Mouse (Mus musculus) midbrain, embryonic 10.5 days (tissue): Measurements from ENCODE around the gene Tmem125. TPM values are rescaled to one million over a fixed set of nuclear protein-coding genes. Genes with fewer than 3 reads are reported as not detected.

ENCODE experiments used
- DNase-seq: peaks from one replicate; pipeline ENCODE4 v3.0.0-alpha.2; 2017; ENCODE audit warnings: low spot score
- H3K27ac ChIP-seq: fragments of 300-500 bp; sonication (generic); replicated peaks from 2 replicates; pipeline ENCODE4 v1.5.1; 2016; ENCODE audit warnings: mild to moderate bottlenecking
- H3K27me3 ChIP-seq: fragments of 300-500 bp; sonication (generic); 2 replicates; pipeline ENCODE4 v1.6.1; 2016; ENCODE audit warnings: low read depth, mild to moderate bottlenecking; ENCODE audit not compliant: poor library complexity, severe bottlenecking
- H3K36me3 ChIP-seq: fragments of 300-500 bp; sonication (generic); 2 replicates; pipeline ENCODE4 v1.6.1; 2016; ENCODE audit warnings: mild to moderate bottlenecking, moderate library complexity
- H3K4me1 ChIP-seq: fragments of 300-500 bp; sonication (generic); 2 replicates; pipeline ENCODE4 v1.6.1; 2016
- H3K4me3 ChIP-seq: fragments of 300-500 bp; sonication (generic); 2 replicates; pipeline ENCODE4 v1.5.1; 2016; ENCODE audit warnings: mild to moderate bottlenecking, moderate library complexity
- H3K9me3 ChIP-seq: fragments of 300-500 bp; sonication (generic); replicated peaks from 2 replicates; pipeline ENCODE4 v1.6.1; 2016; ENCODE audit warnings: mild to moderate bottlenecking
- WGBS: fragments of 180-500 bp; shearing (Covaris S2); methylation state at CpG from one replicate; pipeline ENCODE4 v1.1.7; 2016; 5-methylcytosine and 5-hydroxymethylcytosine counted together
- polyA plus RNA-seq: library from polyadenylated mRNA; unstranded; fragments of >200 nt; fragmentation: Nextera tagmentation; extraction: Ambion mirVana; gene quantifications from 2 replicates; pipeline ENCODE4 v1.2.1, GENCODE M21; 2016

The Tmem125 gene
- polyA plus RNA-seq, 1 experiment from 2014 or later, result 0.28 TPM

GRCm38 (mm10) chr4:118505551-118505950, 38.3 kb downstream of the Tmem125 start:
- WGBS, result 78% methylated on average over 3 of the region's 3 CpGs
- no peak overlapping the region for H3K4me3 ChIP-seq
- no peaks in the 10 kb centered on the region for H3K9me3 ChIP-seq
- H3K27ac ChIP-seq, result no peak overlapping the region
- peaks cover 12% of the 10 kb centered on the region for H3K4me1 ChIP-seq
- no peaks in the 10 kb centered on the region for H3K27me3 ChIP-seq
- no peaks in the 10 kb centered on the region for H3K36me3 ChIP-seq
- no peak for DNase-seq

GRCm38 (mm10) chr4:118500792-118501191, 43.1 kb downstream of the Tmem125 start:
- Histone ChIP-seq H3K4me3 (no peak overlapping the region), H3K36me3 (no peaks in the 10 kb centered on the region), H3K27me3 (no peaks in the 10 kb centered on the region), H3K27ac (no peak overlapping the region), H3K9me3 (no peaks in the 10 kb centered on the region), H3K4me1 (peaks cover 8% of the 10 kb centered on the region; the same call in 1 of the 2 replicates)
- no peak for DNase-seq
- 78% methylated on average over 9 of the region's 9 CpGs for WGBS

DNA sequence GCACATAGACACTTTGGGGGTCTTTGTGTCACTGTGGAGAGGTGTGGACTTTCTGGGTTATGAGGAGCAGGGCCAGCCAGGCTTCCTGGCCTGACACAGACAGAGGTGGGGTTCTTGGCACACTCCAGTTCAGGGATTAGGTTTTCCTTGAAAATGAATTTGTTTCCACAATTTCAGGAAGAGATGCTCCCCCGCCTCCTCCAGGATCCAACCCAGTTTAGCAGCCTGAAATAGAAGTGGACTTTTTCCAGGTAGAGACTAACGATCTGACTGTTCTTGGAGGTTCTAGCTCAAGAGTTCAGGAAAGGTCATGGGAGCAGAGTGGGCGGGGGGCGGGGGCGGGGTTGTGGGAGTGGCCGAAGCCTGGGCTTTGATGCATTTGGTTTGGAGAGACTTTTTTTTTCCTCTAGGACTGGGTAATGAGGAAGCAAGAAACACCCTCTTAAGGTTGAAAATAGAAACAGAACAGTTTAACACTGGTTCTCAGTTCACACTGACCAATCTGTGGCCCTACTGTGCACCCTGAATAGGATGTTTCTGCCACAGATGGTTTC, 43.6 kb downstream of the Tmem125 start:
- WGBS, result 50% methylated on average over 6 of the region's 6 CpGs
- peaks cover 8% of the 10 kb centered on the region; the same call in 1 of the 2 replicates for H3K4me1 ChIP-seq
- DNase-seq, result no peak

More for the DNA sequence above, 43.6 kb downstream of the Tmem125 start:
- H3K4me3 ChIP-seq, result no peak overlapping the region
- no peaks in the 10 kb centered on the region for H3K36me3 ChIP-seq
- H3K9me3 ChIP-seq, result no peaks in the 10 kb centered on the region
- H3K27me3 ChIP-seq, result no peaks in the 10 kb centered on the region
- H3K27ac ChIP-seq, result no peak overlapping the region

Other genes with a start within 250 kb of the Tmem125 start
- gene Szt2, start 134.8 kb downstream of the Tmem125 start, polyA plus RNA-seq, result 6.4 and 9.1 TPM in 2 replicates
- gene Med8, start 134.7 kb downstream of the Tmem125 start, polyA plus RNA-seq, result 160 and 170 TPM in 2 replicates
- 45.3 and 47.0 TPM in 2 replicates for gene Elovl1, start 116.0 kb downstream of the Tmem125 start, polyA plus RNA-seq
- 403 and 424 TPM in 2 replicates for gene Cdc20, start 106.7 kb downstream of the Tmem125 start, polyA plus RNA-seq
- gene Mpl, start 86.5 kb downstream of the Tmem125 start, polyA plus RNA-seq, result 1.0 and 1.8 TPM in 2 replicates
- gene Tie1, start 54.0 kb downstream of the Tmem125 start, polyA plus RNA-seq, result 13.1 and 15.8 TPM in 2 replicates
- 0.52 and 0.53 TPM in 2 replicates for gene 2610528J11Rik, start 17.0 kb downstream of the Tmem125 start, polyA plus RNA-seq
- gene Cfap57, start 76.7 kb upstream of the Tmem125 start, polyA plus RNA-seq, result 0.70 and 0.75 TPM in 2 replicates
- gene Ebna1bp2, start 76.8 kb upstream of the Tmem125 start, polyA plus RNA-seq, result 187 and 192 TPM in 2 replicates
- gene Olfr62, start 114.9 kb upstream of the Tmem125 start, polyA plus RNA-seq, result not detected in 2 replicates
- not detected in 2 replicates for gene Olfr1342, start 148.7 kb upstream of the Tmem125 start, polyA plus RNA-seq
- gene Olfr1341, start 159.5 kb upstream of the Tmem125 start, polyA plus RNA-seq, result not detected in 2 replicates
- not detected in 2 replicates for gene Olfr1340, start 176.1 kb upstream of the Tmem125 start, polyA plus RNA-seq
- not detected in 2 replicates for gene Olfr1339, start 188.1 kb upstream of the Tmem125 start, polyA plus RNA-seq
- gene Olfr1338, start 214.7 kb upstream of the Tmem125 start, polyA plus RNA-seq, result not detected in 2 replicates
- gene Olfr1337, start 238.5 kb upstream of the Tmem125 start, polyA plus RNA-seq, result not detected in 2 replicates